8 mouse cellular contexts compared by ENCODE assay signal in genomic region chr10:18408128-18408527, GRCm38 (mm10).
DNase-seq lines count a peak whose midpoint lies in the region; ATAC-seq lines count a peak whose summit lies in the region.

No protein-coding gene starts in this region.

- no peaks in the 10 kb centered on the region for H3K36me3 ChIP-seq in kidney, embryonic 14.5 days (ENCODE audit: control insufficient read depth, insufficient read depth, low read length)
- no peaks in the 10 kb centered on the region for H3K36me3 ChIP-seq in forebrain, embryonic 10.5 days (replicated peaks)
- no peaks in the 10 kb centered on the region for H3K36me3 ChIP-seq in limb, embryonic 10.5 days
- H3K36me3 ChIP-seq in neural tube, embryonic 12.5 days: no peaks in the 10 kb centered on the region

- peak overlapping the region; percentile 14; the same call in 1 of the 2 replicates for H3K27ac ChIP-seq in kidney, embryonic 14.5 days (ENCODE audit: low read depth, low read length)
- H3K27ac ChIP-seq in forebrain, embryonic 10.5 days: peak overlapping the region; percentile 92
- peak overlapping the region; percentile 86 for H3K27ac ChIP-seq in limb, embryonic 10.5 days
- no peak overlapping the region for H3K27ac ChIP-seq in neural tube, embryonic 12.5 days

- peak overlapping the region; percentile 48 for H3K4me3 ChIP-seq in kidney, embryonic 14.5 days (ENCODE audit: low read length)
- H3K4me3 ChIP-seq in forebrain, embryonic 10.5 days: peak overlapping the region; percentile 65
- peak overlapping the region; percentile 62 for H3K4me3 ChIP-seq in limb, embryonic 10.5 days
- peak overlapping the region; percentile 56 for H3K4me3 ChIP-seq in neural tube, embryonic 12.5 days

- H3K4me1 ChIP-seq in kidney, embryonic 14.5 days (ENCODE audit: control insufficient read depth, insufficient read depth, low read length): peaks cover 21% of the 10 kb centered on the region; the same call in 1 of the 2 replicates
- peaks cover 74% of the 10 kb centered on the region for H3K4me1 ChIP-seq in forebrain, embryonic 10.5 days
- peaks cover 51% of the 10 kb centered on the region for H3K4me1 ChIP-seq in limb, embryonic 10.5 days
- peaks cover 42% of the 10 kb centered on the region for H3K4me1 ChIP-seq in neural tube, embryonic 12.5 days

- no peaks in the 10 kb centered on the region for H3K9me3 ChIP-seq in kidney, embryonic 14.5 days (ENCODE audit: control insufficient read depth, low read length)
- H3K9me3 ChIP-seq in forebrain, embryonic 10.5 days: no peaks in the 10 kb centered on the region
- no peaks in the 10 kb centered on the region for H3K9me3 ChIP-seq in limb, embryonic 10.5 days (replicated peaks)
- no peaks in the 10 kb centered on the region for H3K9me3 ChIP-seq in neural tube, embryonic 12.5 days

- H3K27me3 ChIP-seq in kidney, embryonic 14.5 days (ENCODE audit: control insufficient read depth, insufficient read depth, low read length): no peaks in the 10 kb centered on the region
- H3K27me3 ChIP-seq in forebrain, embryonic 10.5 days (ENCODE audit: poor library complexity, severe bottlenecking): peaks cover 12% of the 10 kb centered on the region
- H3K27me3 ChIP-seq in limb, embryonic 10.5 days (ENCODE audit: low read depth, poor library complexity, severe bottlenecking): no peaks in the 10 kb centered on the region
- no peaks in the 10 kb centered on the region for H3K27me3 ChIP-seq in neural tube, embryonic 12.5 days (replicated peaks)

- H3K9ac ChIP-seq in kidney, embryonic 14.5 days (ENCODE audit: low read depth, low read length): peak overlapping the region; percentile 56; the same call in 1 of the 2 replicates
- peak overlapping the region; percentile 64 for H3K9ac ChIP-seq in neural tube, embryonic 12.5 days

- peak overlapping the region; percentile 65 for H3K4me2 ChIP-seq in kidney, embryonic 14.5 days (replicated peaks; ENCODE audit: low read depth, low read length)
- peak overlapping the region; percentile 76 for H3K4me2 ChIP-seq in neural tube, embryonic 12.5 days (replicated peaks)

- ATAC-seq in kidney, embryonic 14.5 days (ENCODE audit: low FRiP score, low TSS enrichment): no peak
- ATAC-seq in neural tube, embryonic 12.5 days (ENCODE audit: low FRiP score, low read depth): no peak; the same call in 1 of the 2 replicates

- WGBS in kidney, embryonic 14.5 days: 5% methylated on average over 11 of the region's 11 CpGs
- 6% methylated on average over 11 of the region's 11 CpGs for WGBS in forebrain, embryonic 10.5 days
- 22% methylated on average over 11 of the region's 11 CpGs for WGBS in limb, embryonic 10.5 days
- 6% methylated on average over 11 of the region's 11 CpGs for WGBS in neural tube, embryonic 12.5 days

- intact Hi-C loops in left cerebral cortex, postnatal 25 days (cut with DNase I): no loop called here

- no peak for DNase-seq in kidney, postnatal 36 days
- DNase-seq in forebrain, embryonic 10.5 days (ENCODE audit: extremely low spot score, low spot score): no peak
- peak; percentile 35 for DNase-seq in limb, embryonic 10.5 days (ENCODE audit: low spot score)
- no peak for DNase-seq in left cerebral cortex, postnatal 25 days (ENCODE audit: low spot score in 2 of 2)
- DNase-seq in adrenal gland, adult 8-10 months: no peak
- no peak for DNase-seq in frontal cortex, postnatal 10 days (ENCODE audit: low spot score in 2 of 2)
